Mouse (Mus musculus) lung, embryonic 16.5 days (tissue): ENCODE results near the gene Pde8a. TPM values are rescaled to one million over a fixed set of nuclear protein-coding genes. Genes with fewer than 3 reads are reported as not detected.

ENCODE experiments used
- ATAC-seq: fragments of 200-750 bp; cut with Nextera tagmentation; 2 replicates; pipeline ENCODE4 v1.8.0; 2017; ENCODE audit warnings: low read depth, mild to moderate bottlenecking, moderate library complexity
- H3K27ac ChIP-seq: fragments of 300-500 bp; sonication (generic); 2 replicates; pipeline ENCODE4 v1.5.1; 2014; ENCODE audit warnings: mild to moderate bottlenecking, control low read depth, low read length
- H3K27me3 ChIP-seq: fragments of 300-500 bp; sonication (generic); 2 replicates; pipeline ENCODE4 v1.6.1; 2014; ENCODE audit warnings: low read depth, low read length, mixed read lengths; ENCODE audit not compliant: control insufficient read depth, insufficient read depth
- H3K36me3 ChIP-seq: fragments of 300-500 bp; sonication (generic); 2 replicates; pipeline ENCODE4 v1.6.1; 2014; ENCODE audit warnings: low read length; ENCODE audit not compliant: control insufficient read depth, insufficient read depth
- H3K4me1 ChIP-seq: fragments of 300-500 bp; sonication (generic); replicated peaks from 2 replicates; pipeline ENCODE4 v1.6.1; 2014; ENCODE audit warnings: low read length, mixed read lengths; ENCODE audit not compliant: control insufficient read depth, insufficient read depth
- H3K4me2 ChIP-seq: fragments of 300-500 bp; sonication (generic); 2 replicates; pipeline ENCODE4 v1.6.1; 2014; ENCODE audit warnings: low read depth, low read length, control low read depth
- H3K4me3 ChIP-seq: fragments of 300-500 bp; sonication (generic); 2 replicates; pipeline ENCODE4 v1.5.1; 2014; ENCODE audit warnings: mild to moderate bottlenecking, low read length, control low read depth
- H3K9ac ChIP-seq: fragments of 300-500 bp; sonication (generic); 2 replicates; pipeline ENCODE4 v1.6.1; 2014; ENCODE audit warnings: low read length, control low read depth
- H3K9me3 ChIP-seq: fragments of 300-500 bp; sonication (generic); 2 replicates; pipeline ENCODE4 v1.6.1; 2016; ENCODE audit warnings: low read length; ENCODE audit not compliant: control insufficient read depth
- WGBS: fragments of 180-500 bp; shearing (Covaris S2); extraction: QIAGEN DNeasy Blood & Tissue Kit; methylation state at CpG from one replicate; pipeline ENCODE4 v1.1.7; 2014; 5-methylcytosine and 5-hydroxymethylcytosine counted together
- polyA plus RNA-seq: library from polyadenylated mRNA; unstranded; fragments of >200 nt; fragmentation: Nextera tagmentation; extraction: Ambion mirVana; gene quantifications from 2 replicates; pipeline ENCODE4 v1.2.1, GENCODE M21; 2015

Pde8a gene
- polyA plus RNA-seq, 1 experiment from 2014 or later = 2.9 TPM

GRCm38 (mm10) chr7:81335705-81336431 lies 122.5 kb downstream of the Pde8a start:
- peak; percentile 59 for ATAC-seq
- H3K4me1 ChIP-seq = no peaks in the 10 kb centered on the region
- H3K27ac ChIP-seq = peak overlapping the region; percentile 77
- WGBS = 66% methylated on average over 18 of the region's 18 CpGs
- H3K27me3 ChIP-seq = no peaks in the 10 kb centered on the region
- H3K9ac ChIP-seq = no peak overlapping the region
- H3K4me2 ChIP-seq = no peak overlapping the region
- peaks cover 30% of the 10 kb centered on the region for H3K36me3 ChIP-seq
- no peak overlapping the region for H3K4me3 ChIP-seq
- no peaks in the 10 kb centered on the region for H3K9me3 ChIP-seq

GRCm38 (mm10) chr7:81336432-81336786 lies 123.0 kb downstream of the Pde8a start:
- Histone ChIP-seq H3K4me3 (no peak overlapping the region), H3K27ac (peak overlapping the region; percentile 77), H3K4me1 (no peaks in the 10 kb centered on the region), H3K9me3 (no peaks in the 10 kb centered on the region), H3K9ac (no peak overlapping the region), H3K36me3 (peaks cover 31% of the 10 kb centered on the region), H3K27me3 (no peaks in the 10 kb centered on the region), H3K4me2 (no peak overlapping the region)
- 0 out of 2 replicates have a peak, but pooled peaks have one; percentile 13 for ATAC-seq
- WGBS = 29% methylated on average over 8 of the region's 8 CpGs

GRCm38 (mm10) chr7:81337785-81338521 lies 124.6 kb downstream of the Pde8a start:
- Histone ChIP-seq H3K36me3 (peaks cover 39% of the 10 kb centered on the region), H3K9me3 (no peaks in the 10 kb centered on the region), H3K27ac (no peak overlapping the region), H3K27me3 (no peaks in the 10 kb centered on the region), H3K4me2 (no peak overlapping the region), H3K4me3 (no peak overlapping the region), H3K9ac (no peak overlapping the region), H3K4me1 (peaks cover 6% of the 10 kb centered on the region)
- WGBS = 94% methylated on average over 21 of the region's 21 CpGs
- ATAC-seq = no peak

GRCm38 (mm10) chr7:81338522-81338873 lies 125.1 kb downstream of the Pde8a start:
- Histone ChIP-seq H3K27ac (no peak overlapping the region), H3K9ac (no peak overlapping the region), H3K36me3 (peaks cover 39% of the 10 kb centered on the region), H3K9me3 (no peaks in the 10 kb centered on the region), H3K27me3 (no peaks in the 10 kb centered on the region), H3K4me1 (peaks cover 11% of the 10 kb centered on the region), H3K4me2 (no peak overlapping the region), H3K4me3 (no peak overlapping the region)
- ATAC-seq = no peak
- WGBS = 82% methylated on average over 3 of the region's 3 CpGs

- Histone ChIP-seq H3K36me3 (peaks cover 37% of the 10 kb centered on the region), H3K27me3 (no peaks in the 10 kb centered on the region), H3K4me1 (peaks cover 15% of the 10 kb centered on the region), H3K27ac (no peak overlapping the region), H3K4me3 (no peak overlapping the region), H3K9ac (no peak overlapping the region), H3K9me3 (no peaks in the 10 kb centered on the region), H3K4me2 (no peak overlapping the region)
- ATAC-seq = no peak
- WGBS = 76% methylated on average over 4 of the region's 4 CpGs
These were observed 126.4 kb downstream of the Pde8a start for GRCm38 (mm10) chr7:81339783-81340182.

GRCm38 (mm10) chr7:81341563-81341962 lies 128.2 kb downstream of the Pde8a start:
- Histone ChIP-seq H3K4me2 (no peak overlapping the region), H3K27me3 (no peaks in the 10 kb centered on the region), H3K9me3 (no peaks in the 10 kb centered on the region), H3K27ac (no peak overlapping the region), H3K9ac (no peak overlapping the region), H3K4me3 (no peak overlapping the region), H3K4me1 (peaks cover 15% of the 10 kb centered on the region), H3K36me3 (peaks cover 36% of the 10 kb centered on the region)
- ATAC-seq = no peak
- WGBS = 46% methylated on average over 3 of the region's 3 CpGs

GRCm38 (mm10) chr7:81342356-81343094 lies 129.1 kb downstream of the Pde8a start:
- H3K4me1 ChIP-seq = peaks cover 15% of the 10 kb centered on the region
- H3K27ac ChIP-seq = no peak overlapping the region
- peak overlapping the region; percentile 97 for H3K4me3 ChIP-seq
- no peak for ATAC-seq
- H3K9me3 ChIP-seq = no peaks in the 10 kb centered on the region
- H3K27me3 ChIP-seq = no peaks in the 10 kb centered on the region
- H3K36me3 ChIP-seq = peaks cover 34% of the 10 kb centered on the region
- WGBS = 48% methylated on average over 8 of the region's 8 CpGs
- H3K9ac ChIP-seq = peak overlapping the region; percentile 93
- H3K4me2 ChIP-seq = peak overlapping the region; percentile 72

- peak overlapping the region; percentile 93 for H3K9ac ChIP-seq
- peak overlapping the region; percentile 97 for H3K4me3 ChIP-seq
- H3K9me3 ChIP-seq = no peaks in the 10 kb centered on the region
- no peak overlapping the region for H3K27ac ChIP-seq
- peaks cover 15% of the 10 kb centered on the region for H3K4me1 ChIP-seq
- WGBS = 19% methylated on average over 8 of the region's 8 CpGs
- peaks cover 30% of the 10 kb centered on the region for H3K36me3 ChIP-seq
- H3K4me2 ChIP-seq = peak overlapping the region; percentile 72
- no peaks in the 10 kb centered on the region for H3K27me3 ChIP-seq
- ATAC-seq = no peak
These were observed 129.9 kb downstream of the Pde8a start for GRCm38 (mm10) chr7:81343316-81343715.

- H3K36me3 ChIP-seq = peaks cover 29% of the 10 kb centered on the region
These were observed 130.4 kb downstream of the Pde8a start for GRCm38 (mm10) chr7:81343831-81344230.

More at GRCm38 (mm10) chr7:81343831-81344230, 130.4 kb downstream of the Pde8a start:
- 4% methylated on average over 10 of the region's 10 CpGs for WGBS
- H3K27me3 ChIP-seq = no peaks in the 10 kb centered on the region
- H3K9me3 ChIP-seq = no peaks in the 10 kb centered on the region
- no peak overlapping the region for H3K27ac ChIP-seq
- ATAC-seq = no peak
- H3K9ac ChIP-seq = peak overlapping the region; percentile 93
- peak overlapping the region; percentile 97 for H3K4me3 ChIP-seq
- H3K4me1 ChIP-seq = peaks cover 15% of the 10 kb centered on the region
- peak overlapping the region; percentile 72 for H3K4me2 ChIP-seq
